Mouse (Mus musculus) CD4-positive, CD25-positive, alpha-beta regulatory T cell, adult 4 months (primary cell): ENCODE results near the gene Tfpi2. TPM values are rescaled to one million over a fixed set of nuclear protein-coding genes. Genes with fewer than 3 reads are reported as not detected.

Experiments
- ATAC-seq: one replicate; pipeline ENCODE4 v1.8.0; 2017
- polyA plus RNA-seq, 2 experiments: library from polyadenylated mRNA; unstranded; fragments of 100-300 nt; shearing (Covaris generic); gene quantifications; one replicate each; pipeline ENCODE4 v1.2.1; 2017

Tfpi2 gene
- polyA plus RNA-seq: under 1 TPM in 1 of 2 experiments, not detected in 1; 0.22 TPM

DNA sequence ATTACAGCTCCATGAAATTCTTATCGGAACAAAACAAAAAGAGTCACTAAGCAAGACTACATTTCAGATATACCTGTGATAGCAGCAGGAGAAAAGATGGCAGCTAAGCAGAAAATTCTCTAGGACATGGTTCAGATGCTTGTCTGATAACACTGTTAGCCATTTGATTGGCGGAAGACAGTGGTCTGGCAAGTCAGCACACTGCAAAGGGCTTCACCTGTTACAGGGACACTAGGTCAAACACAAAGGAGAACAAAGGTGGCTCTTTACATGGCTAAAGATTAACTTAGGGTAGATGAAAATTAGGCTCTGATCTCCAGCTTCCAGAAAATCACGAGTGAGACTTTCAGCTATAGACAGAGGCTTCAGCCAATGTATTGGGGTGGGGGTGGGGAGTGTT, at the start of gene Tfpi2:
Gene Tfpi2, minus strand, starts transcription at position 170 of the 400 bp plus-strand sequence.
- no peak for ATAC-seq

DNA sequence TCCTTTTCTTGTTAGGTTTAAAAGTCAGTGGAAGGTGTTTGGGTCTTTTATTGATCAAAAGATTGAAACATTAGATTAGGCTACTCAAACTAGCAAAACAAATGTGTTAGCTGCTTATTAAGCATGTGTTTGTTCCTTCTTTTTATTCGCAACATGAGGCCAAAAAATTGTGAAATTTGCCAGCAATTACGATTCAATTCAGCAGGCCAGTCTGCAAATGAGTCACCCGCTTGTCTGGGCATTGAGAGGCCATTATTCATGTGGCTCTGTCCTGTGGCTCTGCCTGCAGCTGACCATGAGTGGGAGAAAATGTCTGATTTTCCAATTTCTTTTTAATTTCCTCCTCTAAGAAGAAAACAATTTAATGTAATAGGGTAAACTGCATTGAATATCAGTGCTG, 42.2 kb upstream of the Tfpi2 start:
- no peak for ATAC-seq

DNA sequence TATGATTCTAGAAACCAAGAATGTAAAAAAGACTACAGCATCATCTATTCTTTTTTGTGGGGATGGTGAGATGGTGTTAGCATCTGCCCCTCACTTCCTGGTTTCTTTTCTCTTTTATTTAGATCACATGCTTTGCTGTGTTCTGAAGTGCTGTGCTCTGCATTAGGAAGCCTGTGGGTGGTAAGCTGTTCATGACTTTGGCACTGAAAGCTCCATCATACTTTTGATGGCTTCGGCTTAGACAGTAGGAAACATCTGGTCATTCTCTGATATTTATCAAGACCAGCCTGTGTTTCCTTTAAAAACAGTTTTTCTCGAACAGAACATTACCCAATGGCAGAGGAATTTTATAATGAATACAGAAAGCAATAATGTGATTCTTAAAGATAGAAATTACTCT, 37.6 kb upstream of the Tfpi2 start:
- no peak for ATAC-seq

DNA sequence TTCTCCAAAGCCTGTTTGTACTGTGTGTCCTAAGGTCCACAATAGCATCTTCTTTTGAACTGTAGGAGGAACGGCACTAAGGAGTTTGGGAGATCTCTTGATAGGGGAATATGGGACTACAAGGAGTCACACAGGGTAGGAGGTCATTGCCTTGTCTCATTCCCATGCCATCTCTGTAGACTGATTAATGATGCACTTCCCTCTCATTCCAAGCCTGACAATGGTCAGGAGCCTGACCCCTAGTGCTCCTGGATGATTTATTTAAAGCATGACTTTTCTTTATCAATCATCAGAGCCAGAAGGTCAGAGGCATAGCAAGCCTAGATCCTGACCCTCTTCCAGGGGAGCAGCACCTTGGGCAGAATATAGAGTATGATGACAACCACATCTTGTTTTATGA, 33.9 kb upstream of the Tfpi2 start:
- ATAC-seq: no peak

DNA sequence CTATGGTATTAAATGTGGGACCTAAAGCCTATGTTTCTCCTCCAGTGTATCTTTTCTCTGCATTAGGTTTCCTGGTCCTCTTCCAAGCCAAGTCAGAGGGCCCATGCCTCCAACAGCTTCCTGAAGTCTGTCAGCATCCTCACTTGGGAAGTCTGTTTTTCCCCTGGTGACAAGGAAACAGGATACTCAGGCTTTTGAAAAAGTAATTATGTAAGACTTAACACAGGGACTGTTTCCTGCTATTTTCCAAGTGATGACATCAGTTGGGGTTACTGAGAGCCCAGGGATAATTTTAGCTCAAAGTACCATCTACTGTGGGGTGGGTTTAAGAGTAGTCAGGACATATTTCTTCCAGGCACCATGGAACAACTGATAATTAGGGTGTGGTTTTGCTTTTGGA, 20.8 kb upstream of the Tfpi2 start:
- ATAC-seq: no peak

DNA sequence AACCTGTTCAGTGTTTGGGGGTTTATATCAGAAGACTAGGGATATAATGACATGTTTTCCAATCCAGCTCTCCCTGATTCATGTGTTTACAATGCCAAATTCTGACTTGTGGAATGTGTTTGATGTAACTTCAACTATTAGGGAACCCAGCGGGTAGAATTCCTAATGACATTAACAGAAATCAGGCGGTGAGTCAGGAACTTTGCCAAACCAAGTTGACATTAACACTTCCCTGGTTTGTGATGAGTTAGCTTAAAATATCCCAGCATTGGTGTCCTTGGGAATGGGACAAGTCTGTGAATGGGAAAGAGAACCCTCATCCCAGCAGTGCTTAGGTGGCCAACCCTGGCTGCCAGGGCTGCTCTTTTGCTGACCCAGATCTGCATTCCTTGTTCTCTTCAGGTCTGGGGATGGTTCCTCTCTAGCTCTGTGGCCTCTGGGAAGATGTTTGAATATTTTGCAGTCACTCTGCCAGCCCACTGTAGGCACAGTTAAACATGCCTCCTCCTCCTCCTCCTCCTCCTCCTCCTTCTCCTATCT, 19.9 kb upstream of the Tfpi2 start:
- ATAC-seq: no peak

DNA sequence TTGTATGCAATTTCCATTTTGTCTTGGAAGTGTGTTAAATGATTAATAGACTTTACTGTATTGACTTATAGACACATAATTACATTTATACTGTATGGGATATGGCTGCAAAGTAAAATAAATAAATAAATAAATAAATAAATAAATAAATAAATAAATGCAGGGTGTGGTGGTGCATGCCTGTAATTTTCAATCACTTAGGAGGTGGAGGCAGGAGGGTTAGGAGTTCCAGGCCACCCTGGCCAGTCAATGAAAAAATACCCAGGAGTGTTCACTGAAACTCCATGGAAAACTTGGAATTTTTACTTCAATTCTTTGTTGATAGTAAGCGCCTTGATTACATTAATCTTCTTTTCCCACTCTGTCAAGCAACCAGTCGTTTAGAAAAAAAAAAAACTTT, 16.1 kb upstream of the Tfpi2 start:
- no peak for ATAC-seq

DNA sequence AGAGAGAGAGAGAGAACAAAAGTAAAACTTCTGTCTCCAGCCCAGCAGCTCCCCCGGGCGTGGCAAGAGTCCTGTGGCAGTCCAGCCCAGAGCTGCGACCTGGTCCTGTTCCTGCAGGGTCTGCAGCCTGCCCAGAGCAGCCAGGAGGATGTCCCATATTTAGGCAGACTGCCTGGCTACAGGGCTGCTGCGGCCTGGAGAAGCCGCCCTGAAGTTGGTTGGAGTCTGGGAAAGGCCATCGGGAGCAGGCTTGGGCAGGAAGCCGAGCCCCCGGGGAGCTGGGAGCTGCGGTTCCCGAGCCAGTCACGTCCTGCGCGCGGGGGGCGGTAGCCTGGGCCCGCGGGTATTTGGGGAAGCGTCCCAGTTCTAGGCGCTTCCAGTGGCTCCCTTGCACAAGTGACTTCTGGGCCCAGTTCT, 15.2 kb upstream of the Tfpi2 start, which contains the start of gene Gng11:
Gene Gng11, plus strand, starts transcription at position 15 of the 417 bp plus-strand sequence.
- no peak for ATAC-seq

DNA sequence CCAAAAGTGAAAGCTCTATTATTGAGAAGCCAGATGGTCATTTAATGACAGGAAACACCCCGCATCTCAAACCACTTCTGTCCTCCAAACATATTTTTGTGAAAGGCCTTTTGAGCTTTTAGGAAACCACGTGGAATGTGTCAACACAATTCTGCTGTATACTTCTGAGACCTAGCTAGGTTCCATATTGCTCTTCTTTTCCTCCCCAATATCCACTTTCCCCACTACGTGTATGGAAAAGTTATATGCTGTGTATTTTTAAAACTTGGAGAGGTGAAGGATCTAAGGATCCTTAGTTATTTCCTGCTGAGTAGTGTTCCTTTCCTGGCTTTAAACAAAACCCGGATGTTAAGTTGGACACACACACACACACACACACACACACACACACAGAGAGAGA, 14.7 kb upstream of the Tfpi2 start:
- no peak for ATAC-seq

DNA sequence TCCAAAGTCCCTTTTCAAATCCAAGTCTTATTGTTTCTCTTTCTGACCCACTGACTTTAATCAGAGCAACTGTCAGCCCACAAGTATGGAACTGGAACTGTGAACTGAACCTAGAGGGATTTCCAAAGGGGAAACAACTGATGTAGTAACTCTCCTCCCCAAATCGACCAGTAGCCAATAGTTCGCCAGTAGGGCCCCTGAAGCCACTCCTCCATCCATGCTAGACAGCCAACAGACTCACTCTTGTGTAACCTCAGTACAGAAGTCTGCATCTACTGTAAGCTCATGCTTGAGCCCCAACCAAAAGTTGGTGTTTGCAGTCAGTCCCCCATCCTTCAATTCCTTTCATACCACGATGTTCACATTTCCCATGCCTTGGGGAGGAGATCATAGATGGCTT, 12.0 kb upstream of the Tfpi2 start:
- no peak for ATAC-seq

DNA sequence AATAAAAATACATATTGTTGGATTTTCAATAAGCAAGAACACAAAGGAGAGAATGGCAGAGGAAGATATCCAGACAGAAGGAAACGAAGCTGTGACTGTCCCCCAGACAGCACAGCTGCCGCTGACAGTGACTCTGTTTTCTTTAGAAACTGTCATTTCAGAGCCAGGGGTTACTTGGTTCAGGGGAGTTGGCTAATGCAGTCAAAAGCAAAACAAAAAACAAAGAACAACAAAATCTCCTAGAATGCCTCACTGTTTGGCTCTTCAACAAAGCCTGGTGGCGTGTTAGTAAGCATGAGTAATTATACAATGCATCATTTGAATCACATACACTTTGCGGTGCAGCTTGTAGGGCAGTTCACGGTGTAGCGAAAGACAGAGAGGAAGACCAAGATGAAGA, 10.6 kb upstream of the Tfpi2 start:
- no peak for ATAC-seq

DNA sequence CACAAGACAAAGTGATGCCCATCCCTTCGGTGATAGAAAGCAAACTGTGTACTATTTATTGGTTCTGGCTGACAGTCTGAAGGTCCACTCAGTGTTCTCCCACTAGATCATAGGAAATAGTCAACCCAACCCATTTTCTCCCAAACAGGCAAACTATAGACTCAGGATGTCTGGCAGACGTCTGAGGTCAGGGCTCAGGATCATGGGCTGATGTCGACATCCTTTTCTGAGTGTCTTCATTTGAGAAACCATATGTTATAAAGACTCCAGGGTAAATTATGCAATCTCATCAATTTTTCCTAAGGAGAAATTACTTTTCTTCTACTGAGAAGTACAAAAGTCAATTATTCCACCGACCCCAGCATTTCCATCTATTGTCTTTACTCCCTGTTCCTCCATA, 9.4 kb upstream of the Tfpi2 start:
- ATAC-seq: no peak

DNA sequence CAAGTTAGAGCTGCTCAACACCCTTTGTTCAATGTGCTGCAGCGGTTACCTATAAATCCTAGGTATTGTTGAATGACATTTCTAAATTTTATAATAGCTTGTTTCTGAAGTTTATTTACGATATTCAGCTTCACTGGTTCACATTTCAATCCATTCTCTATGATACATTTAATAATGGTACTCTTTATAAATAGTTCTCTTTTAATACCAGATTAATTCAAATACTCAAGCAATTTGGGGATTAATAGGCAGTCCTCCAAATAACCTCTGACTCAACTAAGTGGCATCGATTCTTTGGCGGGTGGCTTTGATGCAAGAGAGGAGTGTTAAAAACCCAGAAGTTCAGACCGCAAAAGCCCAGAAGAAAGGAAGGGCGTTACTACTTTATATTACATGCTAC, 4.8 kb upstream of the Tfpi2 start, which contains the start of gene Gngt1:
Gene Gngt1, plus strand, starts transcription at position 301 of the 400 bp plus-strand sequence.
- ATAC-seq: no peak

DNA sequence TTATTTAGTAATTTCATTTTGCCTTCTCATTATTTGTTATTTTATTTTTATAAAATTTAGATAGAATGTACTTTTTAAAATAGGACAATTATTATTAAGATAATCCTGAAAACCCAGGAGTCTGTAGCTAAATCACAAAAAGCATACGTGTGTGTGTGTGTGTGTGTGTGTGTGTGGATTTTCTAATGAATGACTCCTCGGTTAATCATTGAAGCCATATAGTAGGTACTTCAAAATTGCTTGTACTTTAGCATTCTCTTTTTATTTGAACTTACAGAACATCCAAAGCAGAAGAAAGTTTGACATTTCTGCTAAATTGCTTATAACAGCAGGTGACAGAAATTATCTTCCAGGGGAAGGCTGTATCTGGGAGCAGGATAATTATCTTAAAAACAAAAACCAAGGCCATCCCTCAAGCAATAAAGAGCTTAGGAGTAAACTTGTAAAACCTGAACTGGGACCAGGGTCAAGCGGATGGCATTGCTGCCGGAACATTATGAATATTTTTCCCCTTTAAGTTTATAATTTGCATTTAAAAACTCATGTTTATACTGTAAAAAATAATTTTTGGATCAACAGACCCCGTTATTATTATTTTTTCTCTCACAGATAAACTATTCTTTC, 5.9 kb downstream of the Tfpi2 start:
- no peak for ATAC-seq

DNA sequence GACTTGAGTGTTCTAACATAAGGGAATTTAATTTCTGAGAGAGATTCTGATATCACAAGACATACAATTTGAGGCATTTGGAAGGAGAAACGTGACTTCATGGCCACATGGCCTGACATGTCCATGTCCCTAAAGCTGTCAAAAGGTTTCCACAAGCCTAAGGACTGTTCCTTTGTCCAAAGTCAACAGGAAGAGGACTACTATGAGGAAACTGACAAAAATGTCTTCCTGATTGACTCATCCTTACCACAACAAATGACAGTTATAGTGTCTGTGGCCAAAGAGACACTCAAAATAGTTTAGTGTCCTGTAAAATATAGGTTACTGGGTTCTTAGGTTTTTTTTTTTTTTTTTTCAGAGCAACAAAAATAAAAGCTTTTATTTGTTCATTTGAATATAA, 15.0 kb downstream of the Tfpi2 start:
- no peak for ATAC-seq

DNA sequence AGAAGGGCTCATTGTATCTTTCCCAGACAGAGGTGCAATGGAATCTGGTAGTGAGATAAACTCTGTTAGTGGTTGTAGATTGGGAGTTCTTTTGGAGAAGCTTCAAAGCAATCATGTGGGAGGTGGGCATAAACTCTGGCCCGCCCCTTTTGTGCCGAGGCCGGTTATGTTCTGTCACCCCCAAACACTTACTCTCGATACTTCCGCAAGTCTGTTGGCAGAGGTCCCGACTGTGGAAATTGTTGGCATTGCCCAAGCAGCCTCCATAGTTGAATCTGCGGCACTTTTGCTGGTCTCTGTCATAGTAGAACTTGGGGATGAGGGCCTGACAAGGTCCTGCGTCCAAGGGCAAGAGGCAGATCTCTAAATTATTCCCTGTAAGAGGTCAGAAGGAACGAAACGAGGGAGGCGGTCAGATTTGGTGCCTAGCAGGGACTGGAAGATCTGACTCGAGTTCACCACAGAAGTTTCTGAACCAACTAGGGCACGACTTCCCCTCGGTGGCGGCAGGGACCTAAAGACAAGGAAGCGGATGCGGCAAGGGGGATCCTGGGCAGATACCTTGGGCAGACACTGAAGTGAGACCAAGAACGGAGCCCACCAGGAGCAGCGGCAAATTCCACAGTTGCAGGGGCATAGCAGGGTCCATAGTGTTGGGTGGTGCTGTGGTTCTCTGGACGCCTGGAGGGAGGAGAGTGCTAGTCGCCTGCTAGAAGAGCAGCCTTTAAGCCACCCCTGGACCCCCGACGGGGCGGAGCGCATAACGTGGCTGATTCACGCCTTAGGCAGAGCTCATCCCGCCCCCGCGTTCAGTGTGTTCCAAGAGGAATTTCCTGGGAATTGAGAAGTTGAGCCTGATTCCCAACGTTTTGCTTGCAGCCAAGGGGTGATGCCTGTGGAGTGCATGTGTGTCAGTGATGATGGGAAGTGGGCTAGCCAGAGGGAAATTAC, 20.8 kb downstream of the Tfpi2 start:
- ATAC-seq: no peak

DNA sequence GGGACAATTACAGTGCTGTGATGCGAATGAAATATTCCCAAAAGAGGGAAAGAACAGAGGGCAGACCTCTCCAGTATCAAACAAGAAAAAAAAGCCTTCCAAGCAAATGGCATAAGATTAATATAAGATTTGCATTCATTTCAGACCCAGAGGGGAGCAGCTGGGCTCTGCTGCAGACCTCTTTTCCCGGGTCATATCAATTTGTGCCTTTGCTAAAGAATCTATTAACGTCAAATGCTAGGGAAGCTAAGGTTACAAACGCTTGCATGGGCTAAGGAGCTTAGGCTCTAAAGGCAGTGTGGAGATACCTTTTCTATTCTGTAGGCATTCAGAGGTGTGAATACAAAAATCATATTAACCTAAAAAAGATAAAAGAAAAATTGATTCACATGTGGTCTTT, 33.8 kb downstream of the Tfpi2 start:
- ATAC-seq: no peak

DNA sequence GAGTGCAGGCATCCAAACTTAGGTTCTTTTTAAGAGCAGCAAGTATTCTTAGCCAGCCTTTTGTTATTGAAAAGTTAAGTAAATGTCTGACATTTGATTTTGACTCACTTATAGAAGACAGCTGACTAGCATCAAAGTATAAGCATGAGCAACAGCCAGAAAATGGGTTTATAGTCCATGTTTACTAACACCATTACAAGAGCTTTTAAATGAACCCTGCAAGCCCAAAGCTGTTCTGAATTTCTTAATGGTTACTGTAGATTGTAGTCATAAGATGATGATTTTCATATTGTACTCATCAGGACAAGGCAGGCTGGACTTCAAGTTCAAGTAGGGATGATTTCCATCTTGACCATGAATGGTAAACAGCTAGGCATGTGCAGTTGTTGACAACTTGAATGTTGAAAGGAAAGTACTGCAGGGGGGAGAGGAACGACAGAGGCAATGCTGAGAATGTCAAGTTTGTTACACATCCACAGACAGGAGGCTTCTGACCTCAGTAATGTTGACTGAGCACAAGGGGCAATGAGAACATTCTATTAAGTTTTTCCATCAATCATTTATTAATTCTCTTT, 52.5 kb downstream of the Tfpi2 start:
- no peak for ATAC-seq

DNA sequence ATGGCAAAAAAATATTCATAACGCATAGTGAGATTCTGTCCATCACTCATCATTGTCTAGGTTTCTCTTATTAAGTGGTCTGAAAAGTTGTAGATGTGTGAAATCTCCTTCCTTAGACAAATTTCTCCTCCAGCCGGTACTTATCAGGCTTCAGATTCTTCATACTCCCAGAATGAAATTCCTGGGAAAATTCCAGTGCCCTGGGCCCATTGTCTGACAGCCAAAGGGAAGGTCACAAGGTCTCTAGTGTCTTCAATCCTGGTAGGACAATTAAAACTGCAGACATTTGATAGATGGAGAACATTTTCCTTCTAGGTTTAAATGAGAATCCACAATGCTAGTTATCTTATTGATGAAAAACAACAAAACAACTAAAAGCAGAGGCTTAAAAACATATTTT, 53.1 kb downstream of the Tfpi2 start:
- ATAC-seq: no peak

DNA sequence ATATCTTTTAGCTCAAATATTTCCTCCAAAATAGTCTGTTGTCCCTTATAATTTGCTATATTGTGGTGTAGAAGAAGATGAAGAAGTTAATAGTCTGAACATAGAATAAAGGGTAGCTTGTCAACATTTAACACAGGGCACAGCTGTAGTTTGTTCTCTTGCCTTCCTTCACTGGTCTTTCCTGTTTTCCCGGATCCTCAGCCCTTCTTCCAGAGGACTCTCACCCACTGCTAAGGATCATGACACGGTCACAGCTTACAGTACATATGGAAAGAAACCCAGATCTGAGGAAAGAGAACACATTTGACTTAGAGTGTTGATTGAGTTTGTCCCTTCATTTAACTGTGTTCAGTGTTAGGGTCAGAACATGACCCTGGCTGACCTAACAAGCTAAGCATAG, 53.7 kb downstream of the Tfpi2 start:
- no peak for ATAC-seq

DNA sequence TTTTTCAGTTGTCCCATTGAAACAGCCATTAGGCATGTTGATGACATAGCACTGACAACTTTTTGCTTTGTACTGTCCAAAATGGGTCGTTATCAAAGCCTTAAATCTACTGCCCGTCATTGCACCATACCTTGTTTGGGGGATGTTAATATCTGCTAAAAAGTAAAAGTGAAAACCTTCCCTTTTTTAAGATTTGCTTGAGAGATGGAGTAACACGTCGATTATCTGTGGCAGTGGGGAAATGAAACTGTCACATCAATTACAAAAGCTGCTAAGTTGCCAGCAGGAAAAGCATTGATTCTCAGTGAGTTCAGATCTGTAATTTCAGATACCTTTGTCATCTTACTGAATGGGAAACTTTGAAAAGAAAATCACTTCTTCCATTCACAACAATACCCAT, 62.6 kb downstream of the Tfpi2 start:
- ATAC-seq: no peak

DNA sequence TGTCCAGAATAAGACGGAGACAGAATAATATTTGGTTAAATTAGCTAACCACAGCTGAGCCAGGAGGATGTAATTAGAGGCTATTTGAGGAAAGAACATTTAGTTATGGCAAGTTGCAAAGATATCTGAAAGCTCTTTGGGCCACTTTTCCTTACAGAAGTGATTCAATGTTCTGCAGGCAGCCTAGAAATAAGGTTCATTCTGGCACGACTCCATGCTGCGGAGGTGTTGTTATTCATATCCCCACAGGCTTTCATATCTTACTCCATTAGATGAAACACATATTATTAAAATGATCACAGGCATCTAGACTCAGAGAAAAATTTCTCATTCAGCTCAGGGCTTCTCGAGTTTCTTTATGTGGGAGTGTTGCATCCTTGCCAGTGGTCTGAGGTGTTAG, 65.8 kb downstream of the Tfpi2 start:
- no peak for ATAC-seq

DNA sequence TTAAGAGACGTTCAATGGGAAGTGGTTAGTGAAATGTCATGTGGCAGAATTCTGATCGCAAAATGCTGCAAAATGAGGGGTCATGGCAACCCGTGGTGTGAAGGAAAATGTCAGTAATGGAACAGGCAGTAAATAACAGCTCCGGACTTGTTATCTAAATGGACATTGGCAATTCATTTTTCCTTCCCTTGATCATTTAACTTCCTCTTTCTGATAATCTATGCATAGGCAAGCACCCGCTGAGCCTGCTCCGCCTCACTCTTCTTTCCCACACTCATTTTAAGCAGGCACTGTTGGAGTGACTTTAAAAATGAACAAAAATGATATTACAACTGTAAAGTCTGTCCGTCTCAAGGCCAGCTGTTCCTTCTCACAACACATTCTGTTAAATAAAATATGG, 72.7 kb downstream of the Tfpi2 start:
- no peak for ATAC-seq
